Mouse (Mus musculus): ENCODE measurements at regions not wholly inside any gene's neighbourhood (a gene's known extent, or its start where the extent isn't known, plus 50 kb on each side); places are given as distances from the start of the nearest gene placed in this dataset.
"Not testable (repeated sequence)": the region's sequence is repeated elsewhere in the genome, so short reads cannot be mapped to it uniquely, and the experiment has no call there.

DNA sequence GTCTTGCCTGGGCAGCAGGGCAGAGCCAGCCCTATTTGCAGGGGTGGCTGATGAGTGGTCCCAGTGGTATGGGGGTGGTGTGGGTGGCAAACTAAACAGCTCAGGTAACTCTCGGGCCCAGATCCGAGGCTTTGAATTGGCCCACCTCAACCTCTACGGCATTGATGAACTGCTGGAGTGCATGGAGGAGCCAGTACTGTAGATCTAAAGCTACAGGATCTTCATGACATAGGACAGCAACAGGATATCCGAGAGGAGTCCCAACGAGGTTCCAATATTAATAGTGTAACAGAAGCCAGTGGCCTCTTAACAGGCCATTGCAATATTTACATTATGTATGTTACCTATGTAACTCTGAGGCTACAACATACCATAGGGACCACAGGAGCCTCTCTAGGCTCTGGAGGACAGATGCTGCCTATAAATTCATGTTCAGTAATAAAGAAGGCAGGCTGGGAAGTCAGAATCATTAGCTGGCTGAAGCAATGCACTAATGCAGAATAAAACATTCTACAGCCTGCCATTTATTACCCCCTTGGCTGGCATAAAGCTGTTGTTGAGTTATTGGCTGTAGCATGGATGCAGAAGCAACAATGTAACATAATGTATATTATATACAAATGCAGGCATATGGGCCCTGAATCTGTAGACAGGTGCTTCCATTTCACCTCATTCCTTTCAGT, 283.5 kb downstream of the Kif20b start:
- Histone ChIP-seq H3K9ac (ENCODE audit: low read length) (no peak overlapping the region), H3K4me3 (ENCODE audit: low read depth, low read length) (no peak overlapping the region), H3K4me2 (ENCODE audit: low read length) (no peak overlapping the region), H3K27me3 (replicated peaks; ENCODE audit: control insufficient read depth, insufficient read depth, low read length) (no peaks in the 10 kb centered on the region), H3K4me1 (ENCODE audit: control insufficient read depth, insufficient read depth, low read length) (no peaks in the 10 kb centered on the region), H3K36me3 (ENCODE audit: control insufficient read depth, insufficient read depth, low read length) (no peaks in the 10 kb centered on the region), H3K27ac (ENCODE audit: low read depth, low read length) (no peak overlapping the region), H3K9me3 (replicated peaks; ENCODE audit: control insufficient read depth, low read length) (no peaks in the 10 kb centered on the region)
- 91% methylated on average over 5 of the region's 5 CpGs for WGBS
- no peak for ATAC-seq
- DNase-seq (ENCODE audit: low spot score), result no peak

DNA sequence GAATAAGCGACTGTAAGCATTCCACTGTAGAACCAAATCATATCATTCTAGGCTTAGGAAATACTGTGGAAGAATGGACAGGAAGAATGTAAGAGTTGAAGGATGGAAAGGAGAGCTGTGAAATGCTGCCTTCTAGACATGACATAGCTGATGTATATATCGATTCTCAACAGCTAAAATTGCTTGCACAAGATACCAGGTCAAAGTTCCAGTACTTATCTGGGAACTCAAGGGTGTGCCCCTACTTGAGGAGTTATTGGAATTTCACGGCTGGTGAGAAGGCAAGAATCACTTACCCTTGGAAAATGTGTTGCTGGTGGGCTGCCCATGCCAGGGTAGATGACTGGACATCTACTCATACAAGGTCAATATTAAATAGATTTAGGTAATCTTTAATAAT, 322.0 kb downstream of the Kif20b start:
- Histone ChIP-seq H3K27me3 (replicated peaks; ENCODE audit: control insufficient read depth, insufficient read depth, low read length) (no peaks in the 10 kb centered on the region), H3K4me1 (ENCODE audit: control insufficient read depth, insufficient read depth, low read length) (no peaks in the 10 kb centered on the region), H3K27ac (ENCODE audit: low read depth, low read length) (no peak overlapping the region), H3K9me3 (replicated peaks; ENCODE audit: control insufficient read depth, low read length) (no peaks in the 10 kb centered on the region), H3K4me2 (ENCODE audit: low read length) (no peak overlapping the region), H3K4me3 (ENCODE audit: low read depth, low read length) (no peak overlapping the region), H3K9ac (ENCODE audit: low read length) (no peak overlapping the region), H3K36me3 (ENCODE audit: control insufficient read depth, insufficient read depth, low read length) (no peaks in the 10 kb centered on the region)
- WGBS, result 87% methylated on average over 3 of the region's 3 CpGs
- no peak for DNase-seq (ENCODE audit: low spot score)
- ATAC-seq, result no peak

DNA sequence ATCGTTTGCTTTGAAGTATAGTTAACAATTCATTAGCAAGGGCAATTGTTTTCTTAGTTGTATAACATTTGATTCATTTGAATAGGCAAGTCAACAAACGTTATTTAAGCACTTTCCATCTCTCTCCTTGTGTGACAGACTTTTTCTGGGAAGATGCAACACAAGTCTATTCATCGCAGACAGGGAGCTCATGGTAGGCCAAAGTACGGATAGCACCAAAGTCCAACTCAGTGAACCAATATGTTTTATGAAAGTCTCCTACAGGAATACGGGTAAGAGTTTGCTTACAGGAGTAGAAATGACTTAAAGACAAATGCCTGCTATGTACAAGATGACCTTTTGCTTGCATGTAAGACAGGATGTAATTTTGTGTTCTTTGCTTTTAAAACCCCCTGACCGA, 325.4 kb downstream of the Kif20b start:
- Histone ChIP-seq H3K9ac (ENCODE audit: low read length) (no peak overlapping the region), H3K4me1 (ENCODE audit: control insufficient read depth, insufficient read depth, low read length) (no peaks in the 10 kb centered on the region), H3K27ac (ENCODE audit: low read depth, low read length) (no peak overlapping the region), H3K4me2 (ENCODE audit: low read length) (no peak overlapping the region), H3K9me3 (replicated peaks; ENCODE audit: control insufficient read depth, low read length) (no peaks in the 10 kb centered on the region), H3K36me3 (ENCODE audit: control insufficient read depth, insufficient read depth, low read length) (no peaks in the 10 kb centered on the region), H3K4me3 (ENCODE audit: low read depth, low read length) (no peak overlapping the region), H3K27me3 (replicated peaks; ENCODE audit: control insufficient read depth, insufficient read depth, low read length) (no peaks in the 10 kb centered on the region)
- ATAC-seq, result no peak
- DNase-seq (ENCODE audit: low spot score), result no peak
- WGBS, result 76% methylated on average over 6 of the region's 6 CpGs

DNA sequence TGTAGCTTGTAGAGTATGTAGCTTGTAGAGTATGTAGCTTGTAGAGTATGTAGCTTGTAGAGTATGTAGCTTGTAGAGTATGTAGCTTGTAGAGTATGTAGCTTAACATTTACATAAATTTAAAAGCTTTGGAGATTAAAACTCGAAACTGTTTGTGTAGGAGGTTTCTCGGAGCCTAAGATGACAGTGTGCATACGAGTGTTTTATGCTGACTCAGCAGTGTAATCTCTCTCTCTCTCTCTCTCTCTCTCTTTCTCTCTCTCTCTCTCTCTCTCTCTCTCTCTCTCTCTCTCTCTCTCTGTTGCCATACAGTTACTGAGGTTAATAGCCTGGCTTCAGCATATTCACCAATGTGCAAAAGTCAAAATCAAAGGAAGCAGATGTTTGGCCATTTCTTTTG, 336.5 kb downstream of the Kif20b start:
- not testable (repeated sequence) for DNase-seq (ENCODE audit: low spot score); H3K27ac ChIP-seq (ENCODE audit: low read depth, low read length); H3K4me2 ChIP-seq (ENCODE audit: low read length); H3K4me1 ChIP-seq (ENCODE audit: control insufficient read depth, insufficient read depth, low read length); ATAC-seq; H3K27me3 ChIP-seq (replicated peaks; ENCODE audit: control insufficient read depth, insufficient read depth, low read length); H3K36me3 ChIP-seq (ENCODE audit: control insufficient read depth, insufficient read depth, low read length); H3K9me3 ChIP-seq (replicated peaks; ENCODE audit: control insufficient read depth, low read length); H3K9ac ChIP-seq (ENCODE audit: low read length); H3K4me3 ChIP-seq (ENCODE audit: low read depth, low read length)
- WGBS, result 89% methylated on average over 3 of the region's 3 CpGs

DNA sequence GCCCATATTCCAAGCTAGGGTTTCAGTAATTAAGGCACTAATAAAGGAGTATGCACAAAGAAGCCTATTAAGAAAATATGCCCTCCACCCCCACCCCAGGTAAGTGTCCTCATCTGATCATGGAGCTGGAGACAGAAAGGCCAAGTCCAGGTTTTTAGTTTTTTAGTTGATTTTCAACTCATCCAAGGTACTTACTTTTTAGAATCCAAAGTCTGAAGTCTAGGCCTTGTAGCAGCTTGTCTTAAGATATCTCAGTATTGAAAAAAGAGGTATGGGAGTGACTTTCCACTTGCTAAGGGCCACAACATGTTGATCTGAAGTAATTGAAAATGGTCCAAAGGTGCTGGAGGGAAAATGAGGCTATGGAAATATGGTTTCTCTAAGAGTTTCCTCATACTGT, 340.9 kb downstream of the Kif20b start:
- Histone ChIP-seq H3K4me1 (ENCODE audit: control insufficient read depth, insufficient read depth, low read length) (no peaks in the 10 kb centered on the region), H3K27me3 (replicated peaks; ENCODE audit: control insufficient read depth, insufficient read depth, low read length) (no peaks in the 10 kb centered on the region), H3K9me3 (replicated peaks; ENCODE audit: control insufficient read depth, low read length) (no peaks in the 10 kb centered on the region), H3K4me3 (ENCODE audit: low read depth, low read length) (no peak overlapping the region), H3K9ac (ENCODE audit: low read length) (no peak overlapping the region), H3K36me3 (ENCODE audit: control insufficient read depth, insufficient read depth, low read length) (no peaks in the 10 kb centered on the region), H3K4me2 (ENCODE audit: low read length) (no peak overlapping the region), H3K27ac (ENCODE audit: low read depth, low read length) (no peak overlapping the region)
- DNase-seq (ENCODE audit: low spot score), result no peak
- ATAC-seq, result no peak

DNA sequence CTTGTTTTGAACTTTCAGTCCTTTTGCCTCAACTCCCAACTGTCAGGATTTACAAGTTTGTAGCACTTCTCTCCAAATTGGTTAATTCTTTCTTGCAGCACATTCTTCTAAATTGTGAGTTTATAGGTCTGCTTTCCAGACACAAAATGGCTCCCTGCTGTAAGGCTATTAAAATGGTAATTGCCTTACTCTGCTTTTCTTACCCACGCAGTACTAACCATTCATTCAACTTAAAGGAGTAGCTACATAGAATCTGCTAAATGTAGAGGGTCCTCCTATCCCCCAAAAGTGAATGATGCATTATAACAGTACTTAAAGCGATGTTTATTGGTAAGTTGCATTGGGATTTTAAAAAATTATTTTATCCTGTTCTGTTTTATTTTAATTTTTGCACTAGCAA, 356.2 kb downstream of the Kif20b start:
- ATAC-seq, result no peak
- no peaks in the 10 kb centered on the region for H3K27me3 ChIP-seq (replicated peaks; ENCODE audit: control insufficient read depth, insufficient read depth, low read length)
- H3K36me3 ChIP-seq (ENCODE audit: control insufficient read depth, insufficient read depth, low read length), result no peaks in the 10 kb centered on the region
- no peak overlapping the region for H3K4me2 ChIP-seq (ENCODE audit: low read length)
- H3K9ac ChIP-seq (ENCODE audit: low read length), result no peak overlapping the region
- WGBS, result 30% methylated on average over 2 of the region's 2 CpGs
- no peak overlapping the region for H3K4me3 ChIP-seq (ENCODE audit: low read depth, low read length)
- H3K27ac ChIP-seq (ENCODE audit: low read depth, low read length), result no peak overlapping the region
- H3K9me3 ChIP-seq (replicated peaks; ENCODE audit: control insufficient read depth, low read length), result no peaks in the 10 kb centered on the region
- H3K4me1 ChIP-seq (ENCODE audit: control insufficient read depth, insufficient read depth, low read length), result no peaks in the 10 kb centered on the region
- DNase-seq (ENCODE audit: low spot score), result peak; percentile 6

DNA sequence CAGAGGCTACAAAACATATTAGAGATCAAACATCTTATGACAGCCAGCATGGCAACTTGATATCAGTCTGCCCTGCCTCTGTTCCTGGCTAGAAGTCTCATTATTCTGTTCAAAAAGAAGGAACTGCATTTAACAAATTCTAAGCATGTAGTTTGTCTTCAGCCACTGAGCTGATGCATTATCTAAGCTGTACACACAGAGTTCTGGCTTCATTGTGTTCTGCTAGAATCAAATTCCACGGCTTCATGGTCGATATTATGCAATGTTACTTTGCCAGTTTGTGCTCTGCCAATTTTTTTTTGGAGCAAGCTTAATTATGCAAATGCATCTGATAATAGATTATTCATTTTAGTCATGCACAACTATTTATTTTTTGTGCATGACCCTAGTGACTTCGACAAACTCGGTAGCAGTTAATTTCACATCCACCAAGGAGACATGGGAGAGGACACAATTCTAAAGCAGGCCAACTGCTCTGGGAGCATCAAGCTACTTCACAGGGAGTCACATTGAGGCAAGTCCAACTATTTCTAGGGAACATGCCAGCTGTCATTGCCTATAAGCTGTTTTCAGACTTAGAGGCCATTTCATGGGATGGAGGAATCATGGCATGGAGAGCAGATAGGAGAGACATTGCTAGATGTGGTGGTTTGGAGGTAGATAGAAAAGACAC, 360.8 kb downstream of the Kif20b start:
- no peaks in the 10 kb centered on the region for H3K9me3 ChIP-seq (replicated peaks; ENCODE audit: control insufficient read depth, low read length)
- H3K27me3 ChIP-seq (replicated peaks; ENCODE audit: control insufficient read depth, insufficient read depth, low read length), result no peaks in the 10 kb centered on the region
- H3K36me3 ChIP-seq (ENCODE audit: control insufficient read depth, insufficient read depth, low read length), result no peaks in the 10 kb centered on the region
- H3K4me1 ChIP-seq (ENCODE audit: control insufficient read depth, insufficient read depth, low read length), result no peaks in the 10 kb centered on the region
- WGBS, result 60% methylated on average over 4 of the region's 4 CpGs
- DNase-seq (ENCODE audit: low spot score) (no peak), ATAC-seq (no peak)
- no peak overlapping the region for H3K27ac ChIP-seq (ENCODE audit: low read depth, low read length)
- no peak overlapping the region for H3K9ac ChIP-seq (ENCODE audit: low read length)
- no peak overlapping the region for H3K4me2 ChIP-seq (ENCODE audit: low read length)
- H3K4me3 ChIP-seq (ENCODE audit: low read depth, low read length), result no peak overlapping the region

DNA sequence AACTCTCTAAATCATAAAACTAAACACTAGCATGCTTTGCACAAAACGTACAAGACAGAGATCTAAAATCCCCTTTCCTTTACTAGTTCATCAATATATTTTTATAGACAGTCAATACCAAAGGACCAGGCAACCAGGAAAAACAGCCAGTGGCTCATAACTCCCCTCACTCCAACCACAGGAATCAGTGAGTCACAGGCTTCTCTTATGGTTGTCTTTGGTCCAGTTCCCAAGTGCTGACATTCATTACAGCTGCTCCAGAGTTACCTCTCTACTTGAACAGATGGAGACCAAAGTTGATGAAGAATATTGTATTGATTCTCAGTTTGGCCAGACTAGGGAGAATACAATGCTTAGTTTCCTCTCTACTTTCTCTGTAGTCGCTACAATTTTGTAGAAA, 376.7 kb downstream of the Kif20b start:
- Histone ChIP-seq H3K4me3 (ENCODE audit: low read depth, low read length) (no peak overlapping the region), H3K9ac (ENCODE audit: low read length) (no peak overlapping the region), H3K36me3 (ENCODE audit: control insufficient read depth, insufficient read depth, low read length) (no peaks in the 10 kb centered on the region), H3K4me2 (ENCODE audit: low read length) (no peak overlapping the region), H3K27ac (ENCODE audit: low read depth, low read length) (no peak overlapping the region), H3K4me1 (ENCODE audit: control insufficient read depth, insufficient read depth, low read length) (no peaks in the 10 kb centered on the region), H3K9me3 (replicated peaks; ENCODE audit: control insufficient read depth, low read length) (no peaks in the 10 kb centered on the region), H3K27me3 (replicated peaks; ENCODE audit: control insufficient read depth, insufficient read depth, low read length) (no peaks in the 10 kb centered on the region)
- WGBS, result 83% methylated on average over 2 of the region's 2 CpGs
- no peak for ATAC-seq
- DNase-seq (ENCODE audit: low spot score), result no peak

DNA sequence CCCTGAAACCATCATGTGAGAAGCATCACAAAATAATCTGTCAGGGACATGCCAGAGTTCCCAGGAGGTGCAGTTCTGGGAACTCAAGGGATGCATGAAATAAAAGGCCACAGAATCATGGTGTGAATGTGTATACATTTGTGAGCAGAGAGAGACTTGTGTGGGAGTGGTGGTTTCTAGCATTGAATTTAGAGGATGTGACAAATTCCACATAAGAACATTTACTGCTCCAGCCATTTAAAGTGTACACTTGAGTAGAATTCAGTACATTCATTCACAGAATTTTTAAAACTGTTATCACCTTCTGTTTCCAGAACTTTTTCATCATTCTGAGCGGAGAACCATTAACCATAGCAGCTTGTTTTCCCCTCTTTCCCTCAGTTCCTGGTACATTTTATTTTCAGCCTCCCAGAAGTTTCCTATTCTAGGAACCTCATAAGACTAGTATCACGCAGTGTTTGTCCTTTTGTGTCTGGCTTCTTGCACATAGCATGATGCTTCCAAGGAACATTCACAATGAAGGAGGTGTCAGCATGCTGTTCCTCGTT, 380.6 kb downstream of the Kif20b start:
- no peaks in the 10 kb centered on the region for H3K4me1 ChIP-seq (ENCODE audit: control insufficient read depth, insufficient read depth, low read length)
- H3K27ac ChIP-seq (ENCODE audit: low read depth, low read length), result no peak overlapping the region
- H3K4me3 ChIP-seq (ENCODE audit: low read depth, low read length), result no peak overlapping the region
- no peaks in the 10 kb centered on the region for H3K27me3 ChIP-seq (replicated peaks; ENCODE audit: control insufficient read depth, insufficient read depth, low read length)
- no peaks in the 10 kb centered on the region for H3K36me3 ChIP-seq (ENCODE audit: control insufficient read depth, insufficient read depth, low read length)
- H3K4me2 ChIP-seq (ENCODE audit: low read length), result no peak overlapping the region
- 80% methylated on average over 3 of the region's 3 CpGs for WGBS
- no peak for DNase-seq (ENCODE audit: low spot score)
- no peak overlapping the region for H3K9ac ChIP-seq (ENCODE audit: low read length)
- no peaks in the 10 kb centered on the region for H3K9me3 ChIP-seq (replicated peaks; ENCODE audit: control insufficient read depth, low read length)
- no peak for ATAC-seq
